Mouse (Mus musculus) spleen, postnatal 4 days (tissue): ENCODE measurements around the gene Dio1.

Source experiments
- DNase-seq, 2 experiments: peaks; one replicate each; pipeline ENCODE4 v3.0.0; 2022; ENCODE audit warnings: low spot score in 2 of 2

Dio1 gene

DNA sequence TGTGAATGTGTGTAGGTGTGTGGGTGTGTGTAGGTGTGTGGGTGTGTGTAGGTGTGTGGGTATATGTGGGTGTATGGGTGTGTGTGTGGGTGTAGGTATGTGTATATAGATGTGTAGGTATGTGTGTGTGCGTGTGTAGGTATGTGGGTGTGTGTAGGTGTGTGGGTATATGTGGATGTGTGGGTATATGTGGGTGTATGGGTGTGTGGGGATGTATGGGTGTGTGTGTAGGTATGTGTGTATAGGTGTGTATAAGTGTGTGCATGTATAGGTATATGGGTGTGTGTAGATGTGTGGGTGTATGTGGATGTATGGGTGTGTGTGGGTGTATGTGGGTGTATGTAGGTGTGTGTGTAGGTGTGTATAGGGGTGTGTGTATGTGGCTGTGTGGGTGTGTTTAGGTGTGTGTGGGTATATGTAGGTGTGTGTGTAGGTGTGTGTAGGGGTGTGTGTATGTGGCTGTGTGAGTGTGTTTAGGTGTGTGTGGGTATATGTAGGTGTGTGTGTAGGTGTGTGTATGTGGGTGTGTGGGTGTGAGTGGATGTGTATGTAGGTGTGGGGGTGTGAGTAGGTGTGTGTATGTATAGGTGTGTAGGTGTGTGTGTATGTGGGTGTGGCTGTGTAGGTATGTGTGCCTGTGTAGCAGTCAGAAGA lies 5.9 kb downstream of the Dio1 start:
- DNase-seq, result no peak

DNA sequence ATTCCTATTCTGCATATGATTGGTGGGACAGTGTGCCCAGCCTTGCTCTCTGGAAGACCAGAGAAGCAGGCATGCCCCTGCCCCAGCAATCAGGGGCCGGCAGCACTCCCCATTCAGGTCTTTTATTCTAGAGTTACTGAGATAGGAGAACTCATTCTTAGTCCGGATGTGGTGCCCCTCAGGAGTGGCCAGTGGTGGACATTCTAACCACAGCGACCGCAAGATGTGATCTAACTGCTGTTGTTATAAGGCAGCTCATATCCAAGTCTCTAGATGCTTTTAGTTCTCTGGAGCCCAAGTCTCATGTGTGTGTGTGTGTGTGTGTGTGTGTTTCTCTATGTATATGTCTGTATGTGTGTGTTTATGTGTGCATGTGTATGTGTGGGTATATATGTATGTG lies 6.6 kb downstream of the Dio1 start:
- no peak for DNase-seq

DNA sequence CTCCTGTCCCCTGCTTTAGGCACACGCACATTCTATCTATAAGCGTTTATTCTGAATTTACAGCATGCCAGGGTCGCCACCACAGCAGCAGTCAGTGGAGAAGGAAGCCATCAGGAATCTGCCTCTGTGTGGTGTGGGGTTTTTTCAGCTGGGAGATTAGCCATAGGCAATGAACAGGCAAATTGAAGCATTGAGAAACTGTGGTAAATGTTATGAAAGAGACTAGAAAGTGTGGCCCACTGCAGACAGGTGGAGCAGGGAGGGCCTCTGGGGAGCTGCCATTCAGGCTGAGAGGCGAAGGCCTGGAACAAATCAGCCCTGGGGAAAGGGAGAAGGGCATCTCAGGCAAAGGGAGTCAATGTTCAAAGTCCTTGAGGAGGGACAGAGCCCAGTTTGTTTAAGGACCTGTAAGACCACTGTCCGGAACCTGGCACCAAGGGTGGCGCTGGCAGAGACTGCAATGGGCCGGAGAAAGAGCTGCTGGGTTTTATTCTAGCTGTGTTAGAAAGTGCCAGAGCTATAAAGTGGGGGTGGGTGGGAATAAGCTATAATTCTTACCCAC lies 7.1 kb downstream of the Dio1 start:
- DNase-seq, result no peak

DNA sequence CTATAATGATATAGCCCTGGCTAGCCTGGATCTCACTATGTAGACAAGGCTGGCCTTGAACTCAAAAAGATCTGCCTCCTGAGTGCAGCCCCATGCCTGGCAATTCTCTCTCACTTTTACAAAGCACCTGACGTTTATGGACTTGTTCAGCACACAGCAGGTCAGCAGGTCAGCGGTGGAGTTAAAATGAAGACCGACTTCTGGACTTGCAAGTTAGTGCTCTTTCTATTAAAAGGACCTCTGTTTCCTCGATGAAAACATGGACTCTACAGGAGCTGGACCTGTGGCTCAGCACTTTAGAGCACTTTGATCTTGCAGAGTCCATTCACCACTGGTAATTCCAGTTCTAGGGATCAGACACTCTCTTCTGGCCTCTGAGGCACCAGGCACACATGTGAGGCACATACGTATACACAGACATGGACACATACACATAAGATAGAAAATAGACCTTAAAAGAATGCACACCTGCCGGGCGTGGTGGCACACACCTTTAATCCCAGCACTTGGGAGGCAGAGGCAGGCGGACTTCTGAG lies 8.8 kb downstream of the Dio1 start:
- no peak for DNase-seq

DNA sequence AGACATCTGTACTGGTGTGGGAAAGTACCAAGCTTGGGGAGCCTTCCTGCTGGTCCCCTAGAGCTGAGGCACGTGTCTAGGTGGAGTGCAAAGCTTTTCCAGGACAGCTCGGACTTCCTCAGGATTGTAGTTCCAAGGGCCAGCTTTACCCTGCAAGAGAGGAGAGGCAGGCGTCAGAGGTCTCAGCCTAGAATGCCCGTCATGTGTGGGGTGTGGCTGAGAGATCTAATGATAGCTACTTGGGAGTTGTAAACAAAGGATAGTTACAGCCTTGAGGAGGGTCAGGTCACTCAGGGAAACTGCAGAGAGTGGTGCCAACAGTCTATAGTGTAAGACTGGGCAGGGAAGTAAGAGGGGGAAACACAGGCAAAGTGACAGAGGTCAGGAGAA lies 14.7 kb downstream of the Dio1 start:
- DNase-seq, result no peak

DNA sequence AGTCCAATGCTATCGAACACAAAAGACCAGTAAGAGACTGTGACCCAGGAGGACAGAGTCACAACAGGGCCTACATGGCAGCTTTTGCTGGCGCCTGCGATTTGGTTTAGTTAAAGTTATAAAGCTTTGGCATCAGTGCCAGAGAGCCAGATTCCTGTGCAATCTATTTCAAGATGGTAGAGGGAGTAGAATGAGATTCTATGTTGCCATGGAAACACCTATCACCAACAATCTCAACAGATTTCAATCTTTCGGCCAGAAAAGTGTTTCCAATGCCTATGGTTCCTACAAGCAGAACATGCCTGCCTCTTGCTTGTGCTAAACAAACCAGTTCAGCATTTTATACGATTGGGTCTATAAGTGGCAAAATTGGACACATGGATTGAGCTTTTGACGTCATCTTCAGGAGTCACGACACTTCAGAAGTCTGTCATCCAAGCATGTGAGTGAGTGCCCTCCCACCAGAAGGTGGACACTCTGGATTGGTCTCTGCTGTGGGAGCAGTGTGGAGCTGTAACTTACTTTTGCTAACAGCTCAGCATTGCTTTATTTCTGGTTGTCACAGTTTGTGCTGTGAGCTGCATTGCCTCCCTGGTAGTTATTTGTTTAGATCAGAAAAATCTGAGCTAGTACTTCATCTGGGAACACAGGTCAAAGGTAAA lies 15.2 kb downstream of the Dio1 start:
- no peak for DNase-seq

DNA sequence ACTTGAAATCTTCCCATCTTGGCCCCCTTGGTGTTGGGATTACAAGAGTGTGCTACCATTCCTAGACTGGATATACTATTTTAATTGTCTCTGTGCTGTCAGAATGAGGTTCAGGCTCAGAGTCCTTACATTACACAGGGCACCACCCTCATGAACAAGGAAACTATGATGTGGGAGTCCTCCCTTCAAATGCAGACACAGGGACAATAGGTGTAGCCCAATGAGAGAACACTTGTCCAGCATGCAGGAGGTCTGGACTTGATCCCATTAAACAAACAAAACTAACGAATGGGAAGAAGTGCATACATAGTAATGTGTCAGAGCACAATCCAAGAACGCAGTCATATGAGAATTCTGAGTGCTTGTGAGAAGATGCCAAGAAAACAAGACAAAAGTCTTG lies 19.5 kb downstream of the Dio1 start:
- no peak for DNase-seq

DNA sequence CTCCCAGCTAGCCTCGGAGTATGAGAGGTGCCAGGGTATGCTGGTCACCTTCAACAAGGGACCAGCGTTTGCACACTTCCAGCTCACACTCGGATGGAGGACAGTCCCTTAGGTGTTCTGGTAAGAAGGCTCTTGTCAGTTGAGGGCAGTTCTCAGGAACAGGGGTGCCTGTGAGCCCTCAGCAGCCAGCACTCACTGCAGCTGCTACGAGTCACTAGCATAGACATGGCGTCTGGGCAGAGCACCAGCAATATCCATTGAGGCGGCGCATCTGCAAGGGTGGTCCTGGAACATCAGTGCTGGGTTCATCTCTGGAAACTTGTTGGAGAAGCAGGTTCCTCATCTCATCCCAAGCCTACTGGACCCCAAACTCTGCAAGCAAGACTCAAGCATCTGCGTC lies 20.6 kb downstream of the Dio1 start:
- no peak for DNase-seq

DNA sequence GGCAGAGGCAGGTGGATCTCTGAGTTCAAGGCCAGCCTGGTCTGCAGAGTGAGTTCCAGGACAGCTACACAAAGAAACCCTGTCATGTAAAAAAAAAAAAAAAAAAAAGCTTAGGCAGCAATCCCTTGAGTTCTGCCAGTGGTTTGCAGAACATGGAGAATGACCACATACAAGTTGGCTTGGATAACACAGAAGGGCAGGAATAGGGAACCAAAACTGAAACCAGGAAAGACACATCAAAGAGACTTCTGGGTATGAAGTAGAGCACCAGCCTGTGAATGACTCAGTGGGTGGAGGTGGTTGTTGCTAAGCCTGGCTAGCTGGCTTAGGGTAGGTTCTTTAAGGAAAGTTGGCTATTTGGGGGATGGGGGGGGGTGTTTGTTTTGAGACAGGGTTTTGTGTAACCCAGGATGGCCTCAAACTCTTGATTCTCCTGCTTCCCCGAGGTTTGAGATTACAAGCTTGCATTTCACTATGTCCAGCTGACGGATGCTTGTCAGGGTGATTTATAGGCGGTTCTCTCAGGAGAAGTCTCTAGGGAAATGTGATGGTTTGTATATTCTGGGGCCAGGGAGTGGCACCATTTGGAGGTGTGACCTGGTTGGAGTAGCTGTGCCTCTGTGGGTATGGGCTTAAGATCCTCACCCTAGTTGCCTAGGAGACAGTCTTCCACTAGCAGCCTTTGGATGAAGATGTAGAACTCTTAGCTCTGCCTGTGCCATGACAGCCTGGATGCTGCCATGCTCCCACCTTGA lies 21.3 kb downstream of the Dio1 start:
- DNase-seq, result no peak

DNA sequence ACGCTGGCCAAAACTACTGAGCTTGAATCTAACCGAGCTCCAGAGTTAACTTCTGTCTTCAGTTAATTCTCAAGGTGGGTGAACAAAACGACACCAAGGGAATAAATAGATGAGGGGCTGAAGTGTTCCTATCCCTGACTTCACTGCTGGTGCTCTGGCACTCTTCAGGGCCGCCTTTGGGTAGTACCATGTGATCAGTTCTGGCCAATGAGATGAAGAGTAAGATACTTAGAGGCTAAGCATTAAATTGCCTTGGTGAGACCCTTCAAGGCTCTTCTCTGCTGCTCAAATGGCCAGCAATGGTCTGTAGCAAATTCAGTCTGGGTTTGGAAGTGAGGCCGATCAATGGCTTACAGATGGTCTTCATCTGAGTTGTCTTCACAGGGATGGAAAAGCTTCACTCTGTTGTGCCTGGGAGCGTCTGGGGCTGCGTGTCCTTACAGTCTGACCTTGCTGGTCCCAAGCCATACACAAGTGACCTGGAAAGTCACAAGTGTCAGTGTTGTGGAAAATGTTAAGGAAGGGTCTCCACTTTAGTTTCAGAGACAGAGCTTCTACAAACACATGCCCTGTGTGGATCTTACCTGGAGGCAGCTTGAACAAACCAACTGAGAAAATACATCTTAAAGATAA lies 26.0 kb downstream of the Dio1 start:
- no peak for DNase-seq

DNA sequence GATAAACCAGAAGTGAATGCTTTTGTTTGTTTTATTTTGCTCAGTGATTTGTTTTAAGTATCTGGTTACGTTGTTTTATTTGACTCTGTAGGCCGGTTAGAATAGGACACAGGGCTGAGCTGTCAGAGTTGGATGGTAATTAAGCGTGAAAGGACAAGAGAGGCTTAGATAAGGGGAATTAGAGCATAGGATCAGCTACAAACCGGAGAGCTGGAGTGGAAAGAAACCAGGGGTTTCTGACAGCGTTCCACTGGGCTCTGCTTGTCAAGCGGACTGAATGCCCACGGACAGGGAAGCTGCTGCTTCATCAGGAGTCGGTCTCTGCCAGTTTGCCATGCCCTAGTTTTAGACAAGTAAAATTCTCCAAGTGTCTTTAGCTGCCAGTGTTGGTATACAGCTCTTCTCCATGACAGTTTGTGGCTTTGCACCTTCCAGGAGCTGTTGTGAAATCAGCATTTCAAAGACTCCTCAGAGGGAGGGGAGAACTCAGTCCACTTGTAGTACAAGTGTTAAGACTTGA lies 28.7 kb downstream of the Dio1 start:
- no peak for DNase-seq

DNA sequence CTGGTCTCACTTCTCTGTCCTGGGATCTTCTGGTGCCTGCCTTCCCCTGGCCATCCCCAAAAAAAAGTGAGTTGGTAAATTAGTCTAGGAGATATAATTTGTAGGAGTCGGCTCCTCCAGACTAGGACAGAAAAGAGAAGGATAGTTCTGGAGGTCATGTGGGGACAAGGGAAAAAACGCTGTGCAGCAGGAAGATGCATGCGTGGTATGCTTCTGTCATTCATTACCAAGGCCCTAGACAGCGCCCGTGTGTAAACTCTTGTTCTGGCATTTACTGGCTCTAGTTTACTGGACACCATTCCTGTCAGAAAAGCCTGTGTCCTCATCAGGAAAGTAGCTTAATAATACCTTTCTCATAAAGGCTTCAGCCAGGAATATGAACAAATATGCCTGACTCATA lies 32.5 kb downstream of the Dio1 start:
- DNase-seq, result no peak

DNA sequence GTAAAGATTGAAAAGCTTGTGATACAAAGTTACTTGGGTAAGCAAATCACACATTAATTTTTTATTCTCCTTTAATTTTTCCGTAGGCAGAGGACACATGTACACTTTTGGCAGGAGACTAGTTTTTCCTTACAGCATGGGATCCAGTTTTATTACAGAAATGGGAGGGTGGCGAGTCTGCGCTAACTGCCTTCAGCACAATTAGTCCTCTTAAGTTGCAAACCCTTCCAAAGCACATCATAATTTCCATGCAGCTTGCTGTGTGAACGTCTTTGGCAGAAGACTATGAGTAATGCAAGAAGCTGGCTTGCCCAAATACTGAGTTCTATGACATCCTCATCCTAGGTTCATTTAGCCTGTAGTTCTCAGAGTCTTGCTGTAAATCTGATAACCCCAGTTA lies 33.3 kb downstream of the Dio1 start:
- DNase-seq, result no peak

DNA sequence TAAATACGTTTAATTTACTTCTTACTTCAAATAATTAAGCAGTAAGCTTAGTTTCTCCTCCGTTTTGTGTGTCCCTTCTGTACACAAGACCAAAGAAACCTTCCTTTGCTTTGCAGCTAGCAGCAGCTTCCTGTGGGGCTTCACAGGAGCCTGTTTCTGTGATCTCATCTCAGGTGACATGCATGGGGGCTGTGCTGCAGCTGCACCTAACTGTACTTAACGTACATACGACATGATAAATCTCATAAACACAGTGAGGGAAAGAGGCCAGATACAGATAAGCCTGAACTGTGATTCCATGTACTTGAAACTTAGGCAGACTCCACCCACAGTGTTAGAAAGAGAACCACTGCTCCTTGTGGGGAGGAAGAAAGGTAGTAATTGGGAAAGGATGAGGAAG lies 47.0 kb downstream of the Dio1 start:
- DNase-seq, result no peak

DNA sequence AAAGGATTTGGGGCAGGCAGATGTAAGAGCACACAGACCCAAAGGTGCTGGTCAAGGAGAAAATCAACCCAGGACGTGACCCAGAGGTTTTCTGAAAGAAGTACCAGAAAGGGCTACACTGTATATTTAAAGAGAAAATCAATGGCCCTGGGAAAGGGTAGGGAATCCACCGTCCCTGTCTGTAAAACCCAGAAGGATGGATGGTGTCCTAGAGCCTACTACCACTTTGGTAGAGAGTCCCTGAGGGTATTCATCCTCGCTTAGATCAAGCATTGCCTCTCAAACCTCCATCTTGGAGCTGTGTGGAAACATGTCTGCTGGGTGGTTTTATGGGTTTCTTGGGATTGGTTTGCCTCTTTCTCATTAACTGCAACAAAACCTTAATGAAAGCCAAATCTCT lies 52.6 kb downstream of the Dio1 start:
- no peak for DNase-seq

DNA sequence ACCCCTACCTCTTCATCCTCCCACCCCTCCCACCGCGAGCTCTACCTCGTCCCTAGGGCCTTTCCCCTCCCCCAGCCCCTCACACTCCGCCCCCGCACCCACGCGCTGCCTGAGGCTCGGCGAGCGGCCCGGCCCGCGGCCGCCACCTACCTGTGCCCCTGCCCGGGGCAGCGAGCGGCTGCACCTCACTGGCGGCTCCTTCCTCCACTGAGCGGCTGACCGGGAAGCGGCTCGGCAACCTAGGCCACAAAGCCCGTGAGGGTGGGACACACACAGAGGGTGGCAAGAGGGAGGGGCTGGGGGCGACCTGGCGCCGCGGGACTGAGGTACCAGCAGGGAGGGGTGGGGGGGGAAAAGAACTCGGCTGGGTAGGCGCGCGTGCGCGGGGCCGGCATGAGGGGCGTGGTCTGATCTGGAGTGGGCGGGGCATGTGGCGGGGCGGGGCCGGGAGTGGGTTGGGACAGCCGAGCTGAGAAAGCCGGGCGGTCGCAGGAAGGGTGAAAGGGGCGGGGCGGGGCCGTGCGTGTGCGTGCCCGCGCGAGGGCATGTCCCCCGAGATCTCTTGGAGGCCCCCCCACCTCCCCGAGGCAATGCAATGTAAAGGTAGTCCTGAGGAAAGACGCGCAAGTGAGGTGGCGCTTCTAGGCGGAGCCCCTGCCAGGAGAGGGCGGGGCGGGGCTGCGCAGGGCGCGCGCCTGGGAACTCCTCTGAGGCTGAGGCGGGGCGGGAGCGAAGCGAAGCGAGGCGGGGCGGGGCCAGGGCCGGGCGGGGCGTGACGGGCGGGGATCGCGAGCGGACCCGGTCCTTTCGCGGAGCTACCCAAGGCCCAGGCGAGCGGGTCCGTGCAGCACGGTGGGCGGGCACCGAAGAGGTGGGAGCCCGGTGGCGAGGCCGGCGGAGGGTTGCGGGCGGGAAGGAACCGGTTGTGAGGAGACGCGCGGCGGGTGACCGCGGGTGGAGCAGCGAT lies 53.6 kb downstream of the Dio1 start, which contains the start of the genes Lrrc42 and Hspb11:
TSS of gene Lrrc42 (minus strand) at position 408 of the 967 bp plus-strand sequence.
TSS of gene Hspb11 (plus strand) at position 469 of the 967 bp plus-strand sequence.
- DNase-seq, result peak; percentile 93 to 99

DNA sequence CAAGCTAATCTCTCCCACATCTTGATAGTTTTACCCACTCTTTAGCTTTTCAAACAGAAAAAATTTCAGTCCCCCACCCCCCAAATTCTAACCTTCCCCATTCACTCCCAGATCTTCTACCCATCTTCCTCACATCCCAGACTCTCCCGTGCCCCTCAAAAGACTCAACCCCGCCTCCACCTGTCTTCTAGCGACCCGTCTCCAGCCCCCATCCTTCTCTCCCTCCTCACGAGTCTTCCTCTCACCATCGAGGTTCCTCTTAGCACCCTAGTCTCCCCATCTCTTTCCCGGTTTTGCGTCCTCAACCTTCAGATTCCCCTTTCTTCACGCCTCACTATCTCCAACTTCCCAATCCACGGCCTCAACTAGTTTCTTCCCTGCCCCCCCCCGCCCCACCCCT lies 54.4 kb downstream of the Dio1 start:
- peak in 1 of 2 experiments; percentile 63 for DNase-seq

DNA sequence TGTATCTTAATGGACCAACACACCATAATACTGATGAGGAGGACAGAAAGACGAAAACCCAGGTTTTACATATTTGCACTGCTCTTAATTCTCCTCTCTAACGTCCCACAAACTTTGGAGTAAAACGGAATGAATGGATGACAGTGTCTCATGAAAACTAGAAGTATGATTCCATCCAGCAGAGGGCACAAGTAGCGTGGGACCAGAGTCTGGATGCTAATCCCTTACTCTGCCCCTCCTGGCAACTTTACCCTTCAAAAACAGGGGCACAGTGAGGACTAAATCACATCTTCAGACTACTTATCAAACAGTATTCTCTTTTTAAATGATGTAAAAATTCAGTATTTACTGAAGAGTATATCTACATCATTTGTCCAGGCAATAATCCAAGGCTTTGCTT lies 56.5 kb downstream of the Dio1 start:
- peak in 1 of 2 experiments; percentile 22 for DNase-seq

DNA sequence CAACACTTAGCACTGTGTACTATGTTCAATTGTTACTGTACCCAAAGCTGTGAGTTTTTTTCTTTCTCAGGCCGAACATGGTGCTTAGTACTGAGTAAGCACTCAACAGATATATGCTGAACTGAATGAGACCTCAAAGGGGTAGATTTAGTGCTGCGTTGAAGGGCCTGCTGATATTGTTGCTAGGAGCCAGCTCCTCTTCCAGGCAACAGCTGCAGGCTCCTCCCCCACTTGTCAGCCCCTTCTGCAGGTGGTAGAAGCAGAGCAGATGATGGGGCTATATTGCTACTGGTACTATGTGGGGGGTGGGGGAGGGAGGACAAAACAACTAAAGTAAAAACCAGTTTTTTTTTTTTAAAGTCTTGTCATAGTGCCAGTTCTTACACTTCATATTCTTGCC lies 57.5 kb downstream of the Dio1 start:
- no peak for DNase-seq

DNA sequence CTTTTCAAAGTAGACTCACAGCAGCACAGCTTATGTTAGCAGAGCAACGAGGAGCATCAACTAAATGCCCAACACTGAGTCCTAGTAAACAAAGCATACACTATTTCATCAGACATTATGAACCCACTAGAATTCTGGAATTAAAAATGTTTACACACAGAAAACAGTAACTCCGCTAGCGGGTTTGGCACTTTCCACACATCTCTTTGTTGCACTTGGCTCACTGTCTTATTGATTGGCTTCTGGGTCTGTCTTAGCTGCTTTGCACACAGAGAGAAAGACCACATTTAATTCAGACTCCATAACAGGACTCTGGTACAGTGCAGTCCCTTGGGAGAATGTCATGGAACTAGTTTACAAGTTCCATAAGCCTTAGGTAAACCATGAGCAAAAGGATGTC lies 58.9 kb downstream of the Dio1 start:
- DNase-seq, result no peak
